In the genomic region with DNA sequence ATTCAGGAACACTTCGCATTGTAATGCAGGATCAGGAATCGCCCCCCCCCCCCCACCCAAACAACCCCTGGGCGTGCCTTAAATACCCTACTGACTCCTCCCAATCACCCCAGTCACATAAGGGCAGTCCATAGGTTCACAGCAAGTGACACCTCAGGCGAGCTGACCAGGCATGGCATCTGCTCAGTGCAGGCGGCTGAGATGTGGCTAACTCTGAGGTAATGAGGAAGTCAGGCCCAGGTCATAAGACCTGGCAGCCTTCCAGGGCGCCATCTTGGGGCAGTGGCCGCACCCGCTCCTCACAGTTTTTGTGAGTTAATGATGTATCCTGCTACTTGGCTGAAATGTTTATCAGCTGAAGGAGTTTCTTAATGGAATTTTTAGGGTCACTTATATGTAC, we compare ENCODE assay signal across 27 mouse cellular contexts.
DNase-seq lines count a peak whose midpoint lies in the region; ATAC-seq lines count a peak whose summit lies in the region.
"Had no signal": no experiment of that assay in that cellular context is flagged by ENCODE, and none has a peak within 500 bp of the region (broad histone marks: within the 10 kb centered on the region; RNA-seq: fewer than 3 reads in every experiment).

No protein-coding gene starts in this region.

- DNase-seq in 3134 (ENCODE audit: extremely low read depth, insufficient read length, low spot score) = peak; percentile 3
- peak; percentile 64 for DNase-seq in ES-CJ7 (ENCODE audit: low read depth, low spot score)
- peak; percentile 31 for DNase-seq in NIH3T3 (ENCODE audit: low read depth)
- DNase-seq in ZHBTc4 (ENCODE audit: low read depth, low spot score) = peak; percentile 72
- DNase-seq in urinary bladder, postnatal 10 days (ENCODE audit: low spot score) = no peak
- no peak for DNase-seq in cerebellum, adult 18-20 months
- DNase-seq: adrenal gland, postnatal 10 days; adrenal gland, postnatal 36 days; cerebellum, adult 2 months; cerebellum, postnatal 10 days; cerebellum, postnatal 36 days; embryo, embryonic 11 days; gastrocnemius, postnatal 25 days; heart, adult 18-20 months; heart, postnatal 14 days; heart, postnatal 4 days had no signal

- no peak overlapping the region for H3K9ac ChIP-seq in hindbrain, embryonic 12.5 days
- H3K9ac ChIP-seq: embryonic facial prominence, embryonic 13.5 days; forebrain, embryonic 12.5 days; forebrain, embryonic 15.5 days; heart, embryonic 13.5 days; hindbrain, embryonic 15.5 days had no signal

- no peak overlapping the region for H3K4me2 ChIP-seq in hindbrain, embryonic 12.5 days (replicated peaks)
- H3K4me2 ChIP-seq: embryonic facial prominence, embryonic 13.5 days; forebrain, embryonic 12.5 days; forebrain, embryonic 15.5 days; heart, embryonic 13.5 days; hindbrain, embryonic 15.5 days had no signal

- no peaks in the 10 kb centered on the region for H3K9me3 ChIP-seq in hindbrain, embryonic 12.5 days (replicated peaks)
- H3K9me3 ChIP-seq: embryonic facial prominence, embryonic 10.5 days; embryonic facial prominence, embryonic 13.5 days; forebrain, embryonic 12.5 days; forebrain, embryonic 15.5 days; heart, embryonic 13.5 days; hindbrain, embryonic 15.5 days had no signal

- no peaks in the 10 kb centered on the region for H3K36me3 ChIP-seq in hindbrain, embryonic 12.5 days
- H3K36me3 ChIP-seq: embryonic facial prominence, embryonic 10.5 days; embryonic facial prominence, embryonic 13.5 days; forebrain, embryonic 12.5 days; forebrain, embryonic 15.5 days; G1E; heart, embryonic 13.5 days; hindbrain, embryonic 15.5 days had no signal

- no peak for ATAC-seq in hindbrain, embryonic 12.5 days (ENCODE audit: low FRiP score)
- ATAC-seq: forebrain, embryonic 15.5 days; intestine, postnatal 0 days; Patski had no signal

- no peak overlapping the region for H3K27ac ChIP-seq in hindbrain, embryonic 12.5 days
- H3K27ac ChIP-seq: embryonic facial prominence, embryonic 10.5 days; embryonic facial prominence, embryonic 13.5 days; forebrain, embryonic 12.5 days; forebrain, embryonic 15.5 days; heart, embryonic 13.5 days; hindbrain, embryonic 15.5 days had no signal

- H3K4me1 ChIP-seq in hindbrain, embryonic 12.5 days = no peaks in the 10 kb centered on the region
- H3K4me1 ChIP-seq: embryonic facial prominence, embryonic 10.5 days; embryonic facial prominence, embryonic 13.5 days; forebrain, embryonic 12.5 days; forebrain, embryonic 15.5 days; heart, embryonic 13.5 days; hindbrain, embryonic 15.5 days had no signal

- H3K27me3 ChIP-seq in hindbrain, embryonic 12.5 days = no peaks in the 10 kb centered on the region
- H3K27me3 ChIP-seq: embryonic facial prominence, embryonic 13.5 days; forebrain, embryonic 12.5 days; forebrain, embryonic 15.5 days; heart, embryonic 13.5 days; hindbrain, embryonic 15.5 days; Patski had no signal

- no peak overlapping the region for H3K4me3 ChIP-seq in hindbrain, embryonic 12.5 days
- H3K4me3 ChIP-seq: embryonic facial prominence, embryonic 10.5 days; embryonic facial prominence, embryonic 13.5 days; erythroblast, embryonic 14.5 days; forebrain, embryonic 12.5 days; forebrain, embryonic 15.5 days; heart, embryonic 13.5 days; hindbrain, embryonic 15.5 days had no signal

- WGBS in hindbrain, embryonic 12.5 days = 85% methylated on average over 8 of the region's 8 CpGs

Comparison
In these comparisons a context has a peak if more than half of its experiments do, and no peak if none do; other contexts are left out.
1. DNase-seq: peak in 3134 (single experiment), ES-CJ7 (single experiment), NIH3T3 (single experiment) and ZHBTc4 (single experiment); none in urinary bladder, postnatal 10 days (single experiment) and cerebellum, adult 18-20 months (0 of 2).